Mouse (Mus musculus) retina, adult 2 months (tissue): ENCODE measurements at regions not wholly inside any gene's neighbourhood (a gene's known extent, or its start where the extent isn't known, plus 50 kb on each side); places are given as distances from the start of the nearest gene placed in this dataset.

Experiments used
- DNase-seq: peaks from one replicate; pipeline ENCODE4 v3.0.0-alpha.2; 2012; ENCODE audit warnings: low read depth, low spot score

GRCm38 (mm10) chr7:111420698-111421097 is 337.9 kb upstream of the Eif4g2 start:
- no peak for DNase-seq

GRCm38 (mm10) chr7:111417735-111418134 is 334.9 kb upstream of the Eif4g2 start:
- DNase-seq, result no peak

GRCm38 (mm10) chr7:111416061-111416460 is 333.2 kb upstream of the Eif4g2 start:
- DNase-seq, result no peak

GRCm38 (mm10) chr7:111413745-111414144 is 330.9 kb upstream of the Eif4g2 start:
- DNase-seq, result no peak

- no peak for DNase-seq
Measured at GRCm38 (mm10) chr7:111412957-111413356, 330.1 kb upstream of the Eif4g2 start.

- DNase-seq, result no peak
Measured at GRCm38 (mm10) chr7:111411386-111411960, 328.6 kb upstream of the Eif4g2 start.

GRCm38 (mm10) chr7:111395972-111396371 is 313.1 kb upstream of the Eif4g2 start:
- no peak for DNase-seq

- DNase-seq, result no peak
Measured at GRCm38 (mm10) chr7:111395111-111395510, 312.3 kb upstream of the Eif4g2 start.

GRCm38 (mm10) chr7:111393846-111394245 is 311.0 kb upstream of the Eif4g2 start:
- DNase-seq, result no peak

- DNase-seq, result no peak
Measured at GRCm38 (mm10) chr7:111389690-111390089, 306.9 kb upstream of the Eif4g2 start.

GRCm38 (mm10) chr7:111374534-111374933 is 291.7 kb upstream of the Eif4g2 start:
- no peak for DNase-seq

GRCm38 (mm10) chr7:111373380-111374173 is 290.7 kb upstream of the Eif4g2 start:
- no peak for DNase-seq

GRCm38 (mm10) chr7:111370421-111370887 is 287.6 kb upstream of the Eif4g2 start:
- no peak for DNase-seq

- no peak for DNase-seq
Measured at GRCm38 (mm10) chr7:111368296-111369004, 285.6 kb upstream of the Eif4g2 start.

GRCm38 (mm10) chr7:111366951-111367653 is 284.3 kb upstream of the Eif4g2 start:
- DNase-seq, result no peak

- no peak for DNase-seq
Measured at GRCm38 (mm10) chr7:111365384-111365783, 282.6 kb upstream of the Eif4g2 start.

- DNase-seq, result no peak
Measured at GRCm38 (mm10) chr7:111363206-111363605, 280.4 kb upstream of the Eif4g2 start.

GRCm38 (mm10) chr7:111362646-111363045 is 279.8 kb upstream of the Eif4g2 start:
- DNase-seq, result no peak

- DNase-seq, result no peak
Measured at GRCm38 (mm10) chr7:111355088-111355656, 272.3 kb upstream of the Eif4g2 start.

- no peak for DNase-seq
Measured at GRCm38 (mm10) chr7:111354066-111354465, 271.2 kb upstream of the Eif4g2 start.

- DNase-seq, result no peak
Measured at GRCm38 (mm10) chr7:111352176-111352575, 269.3 kb upstream of the Eif4g2 start.
